Mouse (Mus musculus): ENCODE data around the gene Taf6.

Taf6 gene

DNA sequence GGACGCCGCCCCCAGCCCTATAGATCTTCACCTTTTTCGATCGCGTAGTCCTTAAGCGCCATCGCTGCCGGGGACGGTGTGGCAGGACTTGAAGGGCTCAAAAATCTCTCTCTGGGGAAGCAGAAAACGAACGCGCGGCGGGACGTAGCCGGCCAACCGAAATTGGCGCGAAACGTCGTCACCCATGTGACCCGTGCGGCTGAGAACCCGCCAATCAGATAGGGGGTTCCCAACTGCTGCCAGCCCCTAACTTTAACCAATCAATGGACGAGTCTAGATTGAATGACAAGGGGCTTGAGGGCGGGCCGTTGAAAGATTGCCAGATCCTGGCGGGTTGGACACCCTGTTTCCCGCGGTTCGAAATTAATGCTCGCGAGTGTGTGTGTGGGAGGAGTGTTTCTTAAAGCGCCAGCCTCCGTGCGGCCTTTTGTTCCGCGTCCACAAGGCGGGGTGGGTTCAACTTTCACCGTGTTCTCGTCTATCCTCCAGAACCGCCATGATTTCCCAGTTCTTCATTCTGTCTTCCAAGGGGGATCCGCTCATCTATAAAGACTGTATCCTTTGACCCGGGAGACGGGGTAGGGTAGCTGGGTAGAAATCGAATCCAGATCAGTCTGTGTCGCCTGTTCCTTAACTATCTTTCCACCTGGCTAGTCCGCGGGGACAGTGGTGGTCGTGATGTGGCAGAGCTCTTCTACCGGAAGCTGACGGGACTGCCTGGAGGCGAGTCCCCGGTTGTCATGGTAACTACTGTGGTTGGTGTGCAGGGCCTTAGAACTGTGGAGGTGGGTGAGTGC lies 15.4 kb downstream of the Taf6 start, which contains the start of the genes Ap4m1 and Mcm7:
Gene Ap4m1, plus strand, starts transcription at position 308 of the 797 bp plus-strand sequence.
Gene Mcm7, minus strand, starts transcription at position 728 of the 797 bp plus-strand sequence.
- peak; percentile 94 for DNase-seq (ENCODE audit: low read depth)

DNA sequence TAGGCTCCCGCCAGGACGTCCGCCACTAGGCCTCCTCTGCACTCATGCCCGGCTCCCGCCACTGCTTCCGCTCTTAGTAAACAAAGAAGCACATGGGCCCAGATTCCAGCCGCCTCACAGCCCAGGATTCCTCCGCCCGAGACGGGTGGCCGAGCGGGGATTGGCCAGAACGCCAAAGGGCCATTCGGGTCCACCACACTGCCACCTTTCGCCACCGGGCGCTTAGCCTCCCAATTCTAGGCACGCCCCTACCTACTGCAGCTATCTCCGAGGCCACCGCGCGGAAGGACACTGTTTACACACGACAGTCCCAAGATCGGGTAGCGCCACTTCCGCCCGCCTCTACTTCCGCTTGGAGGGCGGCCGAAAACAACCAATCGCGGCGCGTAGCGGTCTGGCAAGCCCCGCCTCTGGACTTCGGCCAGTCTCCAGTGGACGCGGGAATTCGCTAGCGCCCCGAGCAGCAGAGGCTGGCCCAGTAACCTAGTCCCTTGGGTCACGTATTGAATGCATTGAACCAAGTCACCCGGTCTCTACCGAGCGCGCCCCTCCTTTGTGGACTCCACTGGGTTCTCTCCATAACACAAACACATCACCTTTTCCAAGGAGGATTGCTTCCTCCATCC lies 16.2 kb downstream of the Taf6 start:
- DNase-seq (ENCODE audit: low read depth) = peak; percentile 93

DNA sequence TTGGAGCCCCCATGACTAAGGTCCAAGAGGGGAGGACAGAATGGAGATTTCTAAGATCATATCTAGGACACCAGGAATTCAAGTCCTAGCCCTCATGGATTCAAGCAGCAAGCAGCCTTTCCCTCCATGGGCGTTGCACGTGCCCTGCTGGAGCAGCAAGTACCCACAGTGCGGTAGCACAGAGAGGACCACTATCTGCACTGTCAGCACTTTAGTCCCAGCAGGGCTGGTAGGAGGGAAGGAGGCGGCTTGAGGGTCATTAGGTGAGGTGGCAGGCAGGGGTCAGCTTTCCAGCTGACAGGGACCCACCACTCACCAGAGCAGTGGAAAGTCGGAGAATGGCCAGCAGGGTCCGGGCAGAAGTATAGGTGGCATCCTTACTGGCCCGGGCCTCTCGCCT lies 21.7 kb downstream of the Taf6 start:
- DNase-seq (ENCODE audit: low read depth) = no peak

DNA sequence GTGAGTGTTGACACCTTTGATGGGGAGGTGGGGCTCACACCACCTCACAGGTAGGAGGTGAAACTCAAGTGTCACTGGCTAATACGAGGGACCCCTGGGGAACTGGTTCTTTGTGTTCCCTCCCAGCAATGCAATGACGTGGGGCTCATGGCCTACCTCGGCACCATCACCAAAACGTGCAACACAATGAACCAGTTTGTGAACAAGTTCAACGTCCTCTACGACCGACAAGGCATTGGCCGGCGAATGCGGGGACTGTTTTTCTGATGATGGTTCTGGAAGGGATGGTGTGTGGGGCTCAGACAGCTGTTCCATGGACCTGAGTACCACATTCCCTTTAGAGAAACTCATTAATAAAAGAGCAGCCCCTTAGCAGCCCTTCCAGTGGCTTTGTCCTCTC lies 23.6 kb downstream of the Taf6 start:
- DNase-seq (ENCODE audit: low read depth) = no peak

DNA sequence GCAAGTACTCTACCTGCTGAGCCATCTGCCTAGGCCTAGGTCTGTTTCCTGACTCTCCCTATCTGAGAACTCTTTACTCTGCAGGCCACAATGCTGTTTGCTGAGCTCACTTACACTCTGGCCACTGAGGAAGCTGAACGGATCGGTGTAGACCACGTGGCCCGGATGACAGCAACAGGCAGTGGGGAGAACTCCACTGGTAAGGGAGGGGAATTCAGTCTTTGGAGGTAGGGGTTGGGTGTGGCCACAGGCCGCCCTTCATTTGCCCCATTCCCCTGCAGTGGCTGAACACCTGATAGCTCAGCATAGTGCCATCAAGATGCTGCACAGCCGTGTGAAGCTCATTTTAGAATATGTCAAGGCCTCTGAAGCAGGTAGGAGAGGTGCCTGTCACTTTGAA lies 24.2 kb downstream of the Taf6 start:
- no peak for DNase-seq (ENCODE audit: low read depth)

DNA sequence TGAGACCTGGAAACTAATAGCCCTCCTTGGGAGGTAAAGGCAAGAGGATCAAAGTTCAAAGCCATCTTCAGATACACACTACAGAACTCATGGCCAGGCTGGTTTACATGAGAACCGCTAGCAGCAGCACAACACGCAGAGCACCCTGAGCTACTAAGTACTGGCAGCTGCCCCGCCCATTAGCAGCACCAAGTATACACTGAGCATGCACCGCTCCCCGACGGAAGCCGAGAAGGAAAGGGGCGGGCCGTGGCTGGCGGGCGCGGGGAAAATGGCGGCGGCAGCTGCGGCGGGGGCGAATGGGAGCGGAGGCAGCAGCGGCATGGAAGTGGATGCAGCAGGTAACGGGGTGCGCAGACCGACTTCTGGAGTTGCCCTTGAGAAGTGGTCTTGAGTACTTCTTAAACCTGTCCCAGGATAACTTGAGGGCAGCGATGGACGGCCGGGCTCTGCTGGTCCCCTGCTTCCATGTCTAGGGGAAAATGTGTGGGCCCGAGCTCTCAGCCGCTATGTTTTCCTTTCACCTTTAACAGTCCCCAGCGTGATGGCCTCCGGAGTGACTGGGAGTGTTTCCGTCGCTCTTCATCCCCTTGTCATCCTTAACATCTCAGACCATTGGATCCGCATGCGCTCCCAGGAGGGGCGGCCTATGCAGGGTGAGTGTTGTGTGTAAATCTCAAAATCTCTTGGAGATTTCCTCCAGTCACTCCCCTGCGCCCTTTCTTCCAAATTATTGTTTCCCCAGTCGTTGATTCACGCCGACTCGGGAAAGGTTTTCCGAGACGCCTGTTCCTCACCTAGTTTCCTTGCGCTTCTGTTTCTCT lies 26.2 kb downstream of the Taf6 start, which contains the start of gene Cops6:
Gene Cops6, plus strand, starts transcription at position 230 of the 824 bp plus-strand sequence.
- DNase-seq (ENCODE audit: low read depth) = peak; percentile 95

DNA sequence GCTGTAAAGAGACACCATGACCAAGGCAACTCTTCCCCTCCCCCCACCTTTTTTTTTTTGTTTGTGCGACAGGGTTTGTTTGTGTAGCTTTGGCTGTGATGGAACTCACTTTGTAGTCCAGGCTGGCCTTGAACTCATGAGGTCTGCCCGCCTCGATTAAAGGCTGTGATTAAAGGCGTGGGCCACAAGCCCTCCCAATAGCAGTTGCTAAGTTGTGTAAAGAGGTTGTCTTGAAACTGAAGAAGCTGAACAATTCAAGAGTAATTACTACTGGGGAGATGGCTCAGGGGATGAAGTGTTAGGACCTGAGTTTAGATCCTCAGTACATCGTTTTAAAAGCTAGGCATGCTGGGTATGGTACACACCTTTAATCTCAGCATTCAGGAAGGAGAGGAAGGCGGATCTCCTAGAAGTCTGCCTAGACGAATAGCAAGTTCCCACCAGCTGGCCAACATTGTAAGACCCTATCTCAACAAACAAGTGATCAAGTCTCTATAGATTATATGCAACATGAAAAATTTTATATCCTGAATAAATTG lies 27.0 kb downstream of the Taf6 start:
- DNase-seq (ENCODE audit: low read depth) = no peak

DNA sequence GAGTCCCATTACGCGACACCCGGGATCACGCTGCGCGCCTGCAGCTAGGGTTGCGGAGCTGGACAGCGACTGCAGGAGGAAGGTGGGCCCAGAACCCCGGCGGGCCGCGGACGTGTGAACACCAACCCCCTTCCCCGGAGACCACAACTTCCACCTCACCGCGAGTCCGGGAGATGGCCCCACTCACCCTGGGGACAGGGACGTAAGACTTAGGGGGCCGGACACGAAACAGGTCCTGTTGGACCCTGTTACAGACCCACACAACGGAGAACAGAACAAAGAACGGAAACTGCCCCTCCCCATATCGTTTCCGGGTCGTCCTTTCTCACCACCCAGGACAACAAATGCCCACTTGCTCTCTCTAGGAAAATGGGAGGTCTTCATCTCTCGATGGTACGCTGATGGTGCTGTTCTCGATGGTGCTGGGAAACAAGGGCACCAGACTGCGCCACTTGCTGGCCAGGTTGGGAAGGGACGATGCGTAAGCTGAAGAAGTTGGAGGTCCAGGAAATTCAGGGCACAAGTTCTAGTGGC lies 31.7 kb downstream of the Taf6 start, which contains the start of gene Zfp113:
Gene Zfp113, minus strand, starts transcription at position 302 of the 534 bp plus-strand sequence.
- peak; percentile 93 for DNase-seq (ENCODE audit: low read depth)

DNA sequence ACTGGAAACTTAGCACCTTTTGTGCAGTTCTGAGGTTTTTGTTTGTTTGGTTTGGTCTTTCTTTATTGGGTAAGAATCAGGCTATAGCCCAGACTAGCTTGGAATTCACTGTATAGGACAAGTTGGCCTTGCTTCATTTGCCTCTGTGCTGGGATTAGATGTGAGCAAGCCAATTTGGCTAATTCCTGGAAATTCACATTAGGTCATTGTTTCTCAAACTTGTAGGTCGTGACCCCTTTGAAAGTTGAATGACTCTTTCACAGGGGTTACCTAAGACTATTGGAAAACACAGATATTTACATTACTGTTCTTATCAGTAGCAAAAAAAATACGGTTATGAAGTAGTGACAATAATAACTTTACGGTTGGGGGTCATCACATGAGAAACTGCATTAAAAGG lies 32.9 kb downstream of the Taf6 start:
- DNase-seq (ENCODE audit: low read depth) = no peak

DNA sequence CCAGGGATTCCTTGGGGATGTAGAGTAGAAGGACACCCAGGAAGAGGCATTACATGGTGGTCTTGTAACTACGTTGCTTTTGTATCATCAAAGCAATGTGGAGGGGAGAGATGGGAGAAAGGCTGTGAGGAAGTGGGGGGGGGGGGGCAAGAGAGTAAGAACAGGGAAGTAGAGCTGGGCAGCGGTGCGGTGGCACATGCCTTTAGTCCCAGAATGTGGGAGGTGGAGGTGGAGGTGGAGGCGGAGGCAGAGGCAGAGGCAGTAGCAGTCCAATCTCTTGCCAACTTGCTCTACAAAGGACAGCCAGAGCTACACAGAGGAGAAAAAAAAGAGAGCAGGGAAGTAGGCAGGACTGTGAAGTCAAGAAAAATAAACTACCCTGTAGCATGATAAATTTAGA lies 48.7 kb downstream of the Taf6 start:
- DNase-seq (ENCODE audit: low read depth) = no peak

DNA sequence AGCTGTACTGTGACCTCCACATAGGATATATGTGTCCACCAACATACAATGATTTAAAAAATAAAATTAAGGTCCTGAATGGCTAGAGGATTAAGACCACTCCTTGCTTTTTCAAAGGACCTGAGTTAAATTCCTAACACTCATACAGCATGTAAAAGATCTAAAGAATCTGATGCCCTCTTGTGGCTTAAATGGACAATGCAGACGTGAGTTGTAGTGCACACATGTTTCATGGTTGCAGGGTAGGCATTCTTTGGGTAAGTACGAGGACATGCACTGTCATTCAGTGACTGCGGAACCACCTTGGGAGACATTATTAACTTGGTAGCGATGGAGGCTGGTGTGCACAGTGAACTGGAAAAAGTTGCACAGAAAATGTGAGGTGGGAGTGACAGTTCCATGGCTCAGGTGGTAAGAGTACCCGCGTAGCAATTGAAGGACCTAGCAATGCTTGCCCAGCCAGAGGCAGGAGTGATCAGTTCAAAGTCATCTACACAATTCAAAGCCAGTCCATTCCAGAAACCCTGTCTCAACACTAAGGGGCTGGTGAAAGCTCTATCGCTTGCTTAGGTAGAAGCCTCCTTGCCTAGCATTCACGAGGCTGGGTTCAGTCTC lies 49.2 kb downstream of the Taf6 start:
- peak; percentile 77 for DNase-seq (ENCODE audit: low read depth)

DNA sequence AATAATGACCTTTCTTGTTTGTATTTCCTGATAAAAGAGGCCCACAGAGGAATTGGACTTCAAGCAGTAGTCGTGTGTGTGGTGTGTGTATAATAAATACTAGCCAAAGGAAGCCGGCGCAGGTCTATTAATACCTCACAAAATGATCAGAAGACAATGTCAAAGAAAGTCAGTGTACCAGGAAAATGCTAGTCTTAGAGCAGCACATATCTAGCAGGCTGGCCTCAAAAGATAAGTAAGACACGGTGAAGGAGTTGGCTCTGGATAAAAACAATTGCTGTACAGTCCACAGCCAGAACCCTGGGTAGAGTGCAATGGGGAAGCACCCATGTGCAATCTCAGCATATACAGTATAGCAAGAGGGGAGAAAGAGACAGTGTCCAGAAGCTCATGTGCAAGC lies 50.0 kb downstream of the Taf6 start:
- no peak for DNase-seq (ENCODE audit: low read depth)

DNA sequence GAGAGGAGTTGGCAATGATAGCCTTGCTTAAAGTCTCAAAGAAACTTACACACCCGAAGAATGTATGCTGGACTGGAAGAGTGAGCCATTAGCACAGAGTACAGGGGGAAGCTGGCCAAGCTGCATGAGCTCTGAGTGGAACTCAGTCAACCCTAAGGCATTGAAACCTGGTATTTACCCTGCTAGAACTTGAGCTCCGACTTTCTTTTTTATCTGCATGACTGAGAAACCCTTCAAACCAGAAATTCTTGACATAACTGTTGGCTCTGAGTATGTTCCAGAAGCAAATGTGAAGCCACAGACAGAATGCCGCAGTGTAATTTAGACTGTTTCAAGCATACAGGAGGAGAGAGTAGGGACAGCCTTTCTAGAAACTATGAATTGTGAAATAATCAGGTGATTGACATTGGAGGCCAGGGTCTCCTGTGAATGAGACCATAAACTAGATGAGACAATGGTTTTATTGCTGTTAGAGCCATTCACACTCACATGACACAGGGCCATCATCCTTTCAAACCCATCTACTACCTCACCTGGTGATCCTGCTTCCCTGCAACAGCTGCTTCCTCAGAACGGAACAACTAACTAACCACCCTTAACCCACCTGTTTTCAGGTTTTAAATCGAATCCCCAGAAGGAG lies 54.7 kb downstream of the Taf6 start:
- no peak for DNase-seq (ENCODE audit: low read depth)
